Mouse (Mus musculus) naive thymus-derived CD4-positive, alpha-beta T cell, adult 2 months (primary cell): Measurements from ENCODE around the gene Ghrhr.
A peak's percentile ranks its signal among the peaks of the same experiment; 100 is the strongest.

Source experiments
- DNase-seq: peaks from one replicate; pipeline ENCODE4 v3.0.0-alpha.2; 2011; ENCODE audit warnings: low read depth

Gene Ghrhr

DNA sequence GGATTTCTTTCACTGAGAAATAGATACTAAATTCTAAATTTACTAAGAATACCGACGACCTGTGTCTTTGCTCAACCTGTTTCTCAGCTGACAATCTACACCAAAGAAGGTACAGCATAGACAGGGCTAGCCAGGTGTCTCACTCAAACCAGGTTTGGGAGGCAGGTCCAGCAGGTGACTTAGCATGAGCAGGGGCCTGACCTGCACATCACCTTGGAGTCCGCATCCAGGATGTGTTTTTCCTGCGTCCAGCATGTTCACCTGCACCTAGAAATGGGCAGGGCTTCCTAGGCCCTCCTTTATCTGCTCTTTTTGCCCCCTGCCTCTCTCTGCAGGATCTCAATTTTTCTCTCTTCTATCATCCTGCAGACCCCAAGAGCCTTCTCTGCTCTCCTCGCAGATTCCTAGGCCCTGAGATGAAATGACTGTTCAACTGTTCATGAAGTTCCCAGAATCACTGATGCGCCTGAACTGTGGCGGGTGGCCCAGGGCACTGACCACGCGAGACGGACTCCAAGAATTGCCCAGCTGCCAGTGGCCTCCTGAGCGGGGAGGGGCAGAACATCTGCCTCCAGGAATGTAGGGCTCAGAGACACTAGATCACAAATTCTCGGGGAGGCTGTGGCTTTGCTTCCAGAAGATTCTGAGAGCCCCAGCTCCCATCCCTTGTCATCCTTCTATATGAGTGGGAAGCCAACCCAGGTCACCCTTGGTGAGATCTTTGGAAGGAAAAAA lies 22.2 kb upstream of the Ghrhr start:
- DNase-seq = no peak

GRCm38 (mm10) chr6:55354456-55355117 lies 21.5 kb upstream of the Ghrhr start:
- DNase-seq = no peak

DNA sequence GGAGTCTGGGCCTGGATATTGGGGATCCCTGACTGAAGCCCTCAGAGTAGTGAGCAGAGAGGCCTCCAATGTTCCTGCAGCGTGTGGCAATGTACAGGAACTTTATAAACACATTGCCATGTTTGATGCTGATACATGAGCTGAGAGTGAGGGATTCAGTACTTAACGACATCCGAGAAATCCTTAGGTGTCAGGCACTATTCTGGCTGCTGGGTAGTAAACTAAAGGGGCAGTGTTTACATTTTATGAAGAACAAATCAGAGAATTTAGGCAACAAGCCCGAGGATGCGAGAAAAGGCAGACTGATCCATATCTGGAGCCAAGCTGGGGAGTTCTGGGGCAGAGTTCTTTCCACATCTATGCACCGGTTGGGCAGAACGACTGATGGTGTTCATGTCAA lies 20.5 kb upstream of the Ghrhr start:
- DNase-seq = no peak

DNA sequence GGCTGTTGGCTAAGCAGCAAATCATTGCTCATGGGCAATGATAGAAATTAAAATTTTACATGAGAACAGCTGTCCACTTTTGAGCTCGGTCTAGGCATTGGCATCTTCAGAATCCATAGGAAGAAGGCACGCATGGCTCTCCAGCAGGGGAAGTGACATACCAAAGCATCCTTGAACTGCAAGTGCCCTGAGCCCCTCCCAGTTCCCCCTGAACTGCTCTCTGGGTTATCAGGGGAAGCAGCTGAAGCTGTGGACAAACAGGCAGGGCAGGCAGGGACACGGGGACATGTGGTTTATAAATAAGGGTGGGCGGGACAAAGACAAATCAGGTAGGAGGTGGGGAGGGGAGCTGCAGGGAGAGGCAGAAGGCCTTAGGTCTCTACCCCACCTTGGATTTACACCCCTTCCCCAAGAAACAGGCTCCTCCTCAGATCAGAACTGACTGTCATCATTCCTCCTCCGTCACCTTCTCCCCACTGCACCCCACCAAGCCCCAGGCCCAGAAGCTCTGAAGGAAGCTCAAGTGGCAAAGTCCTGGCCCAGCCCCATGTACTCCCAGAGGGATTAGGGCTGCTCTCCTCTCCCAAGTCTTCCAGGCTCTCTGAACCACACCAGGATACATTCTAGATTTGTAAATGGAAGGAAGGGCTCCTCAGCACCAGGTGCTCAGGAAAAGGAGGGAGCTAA lies 19.9 kb upstream of the Ghrhr start:
- no peak for DNase-seq

DNA sequence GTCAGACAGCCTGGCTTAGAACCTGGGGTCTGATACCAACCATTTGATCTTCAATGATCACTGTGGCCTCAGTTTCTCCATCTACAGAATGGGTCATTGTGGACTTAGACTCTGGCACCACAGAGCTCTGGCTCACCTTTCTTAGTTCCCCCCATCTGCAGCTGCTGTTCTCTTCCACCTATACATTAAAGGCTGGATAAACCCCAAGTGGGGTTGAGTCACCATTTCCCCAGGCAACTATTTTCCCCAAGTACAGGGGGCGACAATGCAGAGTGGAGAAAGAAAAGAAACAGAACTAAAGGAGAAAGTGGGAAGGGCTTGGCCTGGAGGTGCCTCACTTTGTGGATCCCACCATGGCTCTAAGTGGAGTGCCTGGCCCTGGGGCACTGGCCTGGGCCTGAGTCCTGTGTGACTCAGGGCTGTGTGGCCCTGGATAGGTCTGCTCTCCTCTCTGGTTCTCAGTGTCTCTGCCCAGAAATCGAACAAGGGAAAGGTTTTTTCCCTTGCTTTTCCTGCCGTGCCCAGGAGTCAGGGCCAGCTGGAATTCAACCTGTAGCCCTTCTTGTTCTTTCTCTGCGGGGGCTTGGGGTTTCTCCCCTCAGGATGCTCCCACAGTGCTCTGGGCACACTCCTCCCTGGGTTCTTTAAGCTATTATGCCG lies 19.0 kb upstream of the Ghrhr start:
- no peak for DNase-seq

GRCm38 (mm10) chr6:55357636-55358031 lies 18.5 kb upstream of the Ghrhr start:
- DNase-seq = no peak

GRCm38 (mm10) chr6:55358731-55359143 lies 17.4 kb upstream of the Ghrhr start:
- peak; percentile 40 for DNase-seq

DNA sequence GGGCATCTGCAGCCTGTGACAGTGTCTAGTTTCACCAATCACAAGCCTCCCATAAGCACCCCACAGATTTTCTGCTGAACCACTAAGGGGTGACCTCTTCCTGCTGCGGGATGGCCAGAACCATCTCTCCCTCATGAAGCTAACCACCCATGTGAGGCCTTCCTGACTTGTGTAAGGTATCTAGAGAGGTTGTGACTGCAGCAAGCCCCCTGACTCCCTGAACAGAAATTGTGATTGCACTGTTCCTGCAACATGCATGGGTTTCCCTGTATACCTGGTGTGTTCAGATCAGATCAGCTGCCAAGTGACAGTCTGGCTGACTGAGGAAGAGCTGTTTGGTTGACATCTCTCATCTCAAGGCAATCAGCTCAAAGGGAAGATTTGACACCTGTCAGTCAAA lies 13.4 kb upstream of the Ghrhr start:
- no peak for DNase-seq

GRCm38 (mm10) chr6:55367126-55367525 lies 9.0 kb upstream of the Ghrhr start:
- no peak for DNase-seq

DNA sequence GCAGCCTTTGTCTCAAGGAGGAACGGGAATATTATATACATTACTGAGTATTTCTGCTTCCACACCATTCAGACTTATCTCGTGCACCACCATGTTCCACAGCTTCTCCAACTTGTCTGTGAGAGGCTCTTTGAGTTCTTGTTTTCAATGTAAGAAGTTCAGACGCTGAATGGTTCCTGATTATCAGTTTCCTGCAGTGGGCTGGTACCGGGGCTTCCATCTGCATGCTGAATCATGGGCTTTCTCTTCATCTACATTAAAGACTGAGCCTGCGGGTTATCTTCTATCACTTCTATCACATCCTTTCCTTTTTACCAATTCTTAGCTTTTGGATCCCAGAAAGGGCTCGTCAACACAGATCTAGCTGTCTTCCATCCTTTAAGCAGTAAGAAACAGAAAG lies 5.3 kb upstream of the Ghrhr start:
- no peak for DNase-seq

- DNase-seq = no peak
Measured at GRCm38 (mm10) chr6:55376511-55376910, 416 bp downstream of the Ghrhr start.

DNA sequence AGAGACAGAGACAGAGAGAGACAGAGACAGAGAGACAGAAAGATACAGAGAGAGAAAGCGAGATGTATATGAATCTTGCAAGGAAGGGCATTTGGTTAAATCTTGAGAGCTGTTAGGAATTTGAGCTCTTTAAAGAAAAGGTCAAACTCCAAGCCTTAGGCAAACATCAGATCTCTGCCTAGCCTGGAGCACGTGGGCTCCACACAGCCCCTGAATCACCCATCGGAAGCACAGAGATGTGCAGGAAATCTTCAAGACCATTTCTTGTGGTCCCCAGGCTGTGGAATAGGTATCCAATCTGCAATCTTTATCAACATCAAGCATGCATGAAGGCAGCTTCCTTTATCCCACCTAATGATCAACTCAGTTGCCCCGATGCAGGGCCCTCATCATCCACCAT lies 1.4 kb downstream of the Ghrhr start:
- no peak for DNase-seq

GRCm38 (mm10) chr6:55379641-55380335 lies 3.7 kb downstream of the Ghrhr start:
- DNase-seq = peak; percentile 5

DNA sequence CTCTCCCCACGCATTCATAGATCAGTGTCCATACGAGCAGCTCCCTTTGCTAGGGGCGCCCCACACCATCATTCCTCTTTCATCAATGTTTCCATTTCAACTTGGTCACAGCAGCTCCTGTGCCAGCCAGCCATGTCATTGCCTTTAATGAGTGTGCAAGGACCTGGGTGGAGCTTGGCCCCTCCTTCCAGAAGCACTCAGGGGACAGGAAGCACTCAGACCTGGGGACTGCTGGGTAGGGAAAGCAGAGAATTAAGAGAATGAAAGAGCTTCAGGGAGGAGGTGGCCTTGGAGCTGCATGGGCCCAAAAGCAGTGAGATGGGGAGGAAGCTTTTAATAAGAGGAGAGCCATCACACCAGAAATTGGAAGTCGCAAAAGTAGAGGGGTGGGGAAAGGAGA lies 5.9 kb downstream of the Ghrhr start:
- no peak for DNase-seq

DNA sequence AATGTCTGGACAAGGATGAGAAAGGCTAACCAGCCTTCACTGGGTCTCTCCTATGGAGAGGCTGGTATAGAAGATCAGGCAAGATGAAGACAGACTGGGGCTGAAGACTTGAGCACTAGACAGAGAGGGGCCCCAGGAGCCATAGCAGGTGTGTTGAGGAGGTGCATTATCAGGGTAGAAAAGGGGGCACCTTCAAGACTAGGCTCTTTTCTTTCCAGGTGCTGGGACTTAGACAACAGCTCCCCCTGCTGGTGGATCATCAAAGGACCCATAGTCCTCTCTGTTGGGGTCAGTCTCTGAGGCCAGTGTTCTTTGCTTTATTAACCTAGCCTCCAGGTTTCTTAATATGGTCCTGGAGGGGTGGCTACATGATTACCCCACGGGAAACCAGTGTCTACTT lies 7.8 kb downstream of the Ghrhr start:
- DNase-seq = peak; percentile 46

DNA sequence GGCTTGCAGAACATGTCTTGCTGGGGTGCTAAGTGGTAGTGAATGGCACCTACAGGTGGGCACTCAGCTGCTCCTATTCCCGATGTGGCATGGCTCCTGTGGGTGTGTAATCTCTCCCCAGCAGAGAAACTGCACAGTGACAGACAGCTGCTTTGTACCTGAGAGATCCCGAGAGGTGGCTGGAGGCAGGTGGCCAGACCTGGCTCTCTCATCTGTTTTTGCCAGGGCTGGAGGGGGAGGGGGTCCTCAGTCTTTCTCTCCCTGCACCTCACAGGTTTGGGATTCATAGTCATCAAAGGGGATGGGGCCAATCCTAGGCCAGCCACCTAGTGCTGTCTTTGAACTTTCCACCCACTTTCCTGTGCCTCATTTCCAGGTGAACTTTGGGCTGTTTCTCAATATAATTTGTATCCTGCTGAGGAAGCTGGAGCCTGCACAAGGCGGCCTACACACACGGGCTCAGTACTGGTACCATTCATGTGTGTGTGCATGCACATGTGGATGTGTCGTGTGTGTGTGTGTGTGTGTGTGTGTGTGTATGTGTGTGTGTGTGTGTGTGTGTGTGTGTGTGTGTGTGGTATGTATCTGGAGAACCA lies 8.4 kb downstream of the Ghrhr start:
- no peak for DNase-seq

DNA sequence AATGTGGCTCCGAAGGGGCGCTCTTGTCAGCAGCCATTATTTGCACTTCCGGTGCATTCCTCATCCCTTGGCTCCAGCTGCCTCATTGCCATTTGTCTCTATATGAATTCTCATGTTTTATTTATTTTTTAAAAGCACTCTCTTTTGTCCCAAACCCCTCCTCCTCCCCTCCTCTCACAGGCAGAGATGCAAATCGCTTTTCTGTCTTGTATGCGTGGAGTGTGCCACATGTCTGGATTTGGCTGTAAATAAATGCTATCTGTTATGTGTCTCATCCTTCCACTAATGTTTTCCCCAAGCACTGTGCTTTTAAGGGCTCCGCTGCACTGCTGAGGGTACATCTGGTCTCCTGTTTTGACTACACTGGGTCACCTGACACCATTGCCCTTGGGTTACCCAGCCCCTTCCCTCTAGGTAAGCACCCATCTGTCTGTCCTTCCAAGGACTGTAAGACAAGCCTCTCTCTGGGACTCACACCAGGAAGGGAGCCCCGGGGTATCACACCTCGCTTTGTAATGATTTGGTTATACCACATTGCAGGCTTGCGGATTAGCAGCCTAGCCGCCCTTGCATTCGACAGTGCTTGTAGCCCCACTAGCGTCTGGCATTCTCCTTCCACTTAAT lies 12.6 kb downstream of the Ghrhr start:
- DNase-seq = no peak

- no peak for DNase-seq
Measured at GRCm38 (mm10) chr6:55389321-55389720, 13.2 kb downstream of the Ghrhr start.

DNA sequence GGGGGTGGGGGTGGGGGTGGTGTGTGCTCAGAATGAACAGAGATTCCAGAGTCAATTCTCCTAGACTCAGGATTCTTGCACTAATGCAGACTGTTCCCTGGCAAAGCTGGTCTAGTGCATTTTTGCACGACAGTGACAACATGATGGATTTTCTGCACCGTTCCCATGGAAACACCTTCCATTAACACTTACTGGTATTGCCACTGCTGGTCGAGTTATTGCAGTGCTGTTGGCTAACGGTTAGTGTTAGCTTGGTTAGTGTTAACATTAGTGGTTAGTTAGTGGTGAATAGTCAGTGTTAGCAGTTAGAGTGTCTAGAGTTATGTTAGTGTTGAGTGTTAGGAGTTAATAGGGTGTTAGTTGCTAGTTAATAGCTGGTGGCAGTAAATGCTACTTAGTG lies 15.7 kb downstream of the Ghrhr start:
- DNase-seq = no peak

- DNase-seq = peak; percentile 32
Measured at GRCm38 (mm10) chr6:55392453-55392852, 16.4 kb downstream of the Ghrhr start.

DNA sequence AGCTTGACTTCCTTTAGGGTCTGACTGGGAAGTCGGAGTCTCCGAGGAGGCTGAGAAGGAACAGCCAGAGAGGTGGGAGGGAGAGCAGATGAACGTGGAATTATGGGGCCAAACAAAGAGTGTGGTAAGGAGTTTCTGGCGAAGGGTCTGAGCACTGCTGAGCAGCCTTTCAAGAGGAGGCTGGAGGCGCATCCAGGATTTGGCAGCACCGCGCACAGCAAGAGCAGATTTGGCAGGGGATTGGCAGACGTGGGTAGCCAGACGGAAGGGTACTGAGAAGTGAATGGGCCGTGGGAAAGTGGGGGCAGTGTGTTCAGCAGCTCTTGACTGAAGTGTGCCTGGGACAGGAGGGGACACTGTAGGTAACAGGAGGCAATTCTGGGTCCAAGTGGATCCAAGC lies 18.8 kb downstream of the Ghrhr start:
- DNase-seq = no peak
